Mouse (Mus musculus) hindlimb bud, embryonic 11.5 days (tissue): ENCODE results near the gene Bbs2.
"Not testable (repeated sequence)": the region's sequence is repeated elsewhere in the genome, so short reads cannot be mapped to it uniquely, and the experiment has no call there.

Source experiments
- DNase-seq: peaks from one replicate; pipeline ENCODE4 v3.0.0-alpha.2; 2012; ENCODE audit warnings: low read depth, low spot score; ENCODE audit errors: extremely low spot score

The Bbs2 gene

GRCm38 (mm10) chr8:94098081-94098974 lies at the start of gene Bbs2:
Gene Bbs2 (minus strand): TSS chr8:94098928.
- DNase-seq, result peak; percentile 98

DNA sequence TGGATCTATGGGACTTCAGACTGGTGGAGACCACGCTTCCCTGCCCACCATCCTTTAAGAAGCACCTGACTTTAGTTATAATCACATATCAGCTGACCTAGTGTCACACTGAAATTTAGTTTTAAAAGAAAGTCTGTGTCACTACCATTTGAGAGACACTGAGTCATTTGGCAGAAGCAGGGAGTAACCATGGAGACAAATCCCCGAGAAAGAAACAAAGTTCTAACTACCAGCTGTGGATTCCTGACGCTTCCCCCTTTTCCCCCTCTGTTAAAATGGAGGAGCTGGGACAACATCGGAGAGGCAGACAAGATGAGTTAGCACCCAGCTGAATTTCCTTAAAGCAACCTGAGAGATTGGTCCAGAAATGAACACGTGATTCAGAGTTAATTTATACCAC lies 49.5 kb upstream of the Bbs2 start:
- no peak for DNase-seq

DNA sequence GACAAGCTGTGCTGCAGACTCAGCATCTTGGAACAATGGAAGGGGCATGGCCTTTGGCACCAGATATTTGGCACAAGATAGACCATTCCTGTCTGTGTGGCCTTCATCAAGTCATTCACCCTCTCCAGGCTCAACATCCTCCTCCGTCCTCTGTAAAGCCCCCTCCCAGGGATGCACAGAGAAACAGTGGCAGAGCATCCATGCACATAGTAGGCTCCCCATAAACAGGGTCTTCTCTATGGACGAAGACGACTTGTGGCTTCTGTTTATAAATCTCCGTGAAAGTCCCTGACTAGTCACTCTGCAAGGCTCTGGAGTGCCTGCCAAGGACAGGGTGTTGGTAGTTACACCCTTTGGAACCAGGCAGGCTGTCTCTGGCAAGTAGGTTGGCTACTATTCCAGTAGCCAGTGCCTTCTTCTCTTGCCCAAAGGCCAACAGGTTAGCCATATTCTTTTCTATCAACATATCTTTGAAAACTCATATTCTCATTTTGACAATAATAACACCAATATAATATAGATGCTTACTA lies 41.6 kb upstream of the Bbs2 start:
- DNase-seq, result no peak

DNA sequence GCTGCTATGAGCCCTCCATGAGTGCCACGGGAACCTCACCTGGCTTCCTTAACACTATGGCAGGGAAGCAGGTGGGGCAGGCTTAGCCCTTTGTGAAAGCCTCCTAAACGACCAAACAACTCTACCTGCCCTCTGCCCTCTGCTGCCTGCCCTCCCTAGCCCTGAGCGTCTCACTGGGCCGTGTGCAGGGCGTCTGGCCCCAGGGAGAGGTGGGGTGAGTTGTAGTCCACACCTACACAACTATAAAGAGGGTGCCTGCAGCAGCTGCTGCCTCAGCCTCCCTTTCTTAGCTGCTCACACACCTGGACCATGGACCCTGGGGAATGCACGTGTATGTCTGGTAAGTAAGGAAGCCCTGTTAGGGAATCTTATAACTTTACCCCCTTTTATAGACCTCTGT lies 38.2 kb upstream of the Bbs2 start, which contains the start of gene Mt4:
Gene Mt4, plus strand, starts transcription at position 265 of the 400 bp plus-strand sequence.
- DNase-seq, result no peak

GRCm38 (mm10) chr8:94136192-94136591 lies 37.5 kb upstream of the Bbs2 start:
- DNase-seq, result no peak

- DNase-seq, result no peak
Observed at GRCm38 (mm10) chr8:94135556-94135955, 36.8 kb upstream of the Bbs2 start.

DNA sequence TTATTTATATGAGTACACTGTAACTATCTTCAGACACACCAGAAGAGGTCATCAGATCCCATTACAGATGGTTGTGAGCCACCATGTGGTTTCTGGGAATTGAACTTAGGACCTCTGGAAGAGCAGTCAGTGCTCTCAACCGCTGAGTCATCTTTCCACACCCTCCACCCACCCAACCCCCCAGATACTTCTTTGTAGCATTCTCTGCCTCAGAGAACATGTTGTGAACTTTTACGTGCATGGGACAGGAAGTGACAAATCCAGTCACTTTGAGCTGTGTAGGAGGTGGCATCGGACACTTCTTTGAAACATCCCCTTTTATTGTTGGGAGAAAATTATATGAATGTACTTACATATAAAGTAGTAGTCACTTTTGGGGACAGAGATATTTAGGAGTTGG lies 35.9 kb upstream of the Bbs2 start:
- DNase-seq, result not testable (repeated sequence)

DNA sequence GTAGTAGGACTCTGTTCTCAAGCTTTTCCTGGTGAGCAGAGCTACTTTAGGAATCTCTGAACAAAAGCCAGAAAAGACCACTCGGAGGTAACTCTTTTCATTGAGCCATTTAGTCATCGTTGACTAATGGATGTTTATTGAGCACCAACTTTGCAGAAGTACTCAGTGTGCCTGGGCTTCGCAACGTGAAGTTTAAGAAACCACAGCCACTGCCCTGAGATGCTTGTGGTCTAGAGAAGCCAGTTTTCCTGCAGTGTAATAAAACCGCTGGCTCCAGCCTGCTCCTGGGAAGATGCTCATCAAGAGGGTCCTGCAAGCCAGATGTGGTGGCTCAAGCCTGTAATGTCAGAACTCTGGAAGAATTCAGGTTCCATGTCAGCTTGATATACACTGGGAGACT lies 33.4 kb upstream of the Bbs2 start:
- no peak for DNase-seq

DNA sequence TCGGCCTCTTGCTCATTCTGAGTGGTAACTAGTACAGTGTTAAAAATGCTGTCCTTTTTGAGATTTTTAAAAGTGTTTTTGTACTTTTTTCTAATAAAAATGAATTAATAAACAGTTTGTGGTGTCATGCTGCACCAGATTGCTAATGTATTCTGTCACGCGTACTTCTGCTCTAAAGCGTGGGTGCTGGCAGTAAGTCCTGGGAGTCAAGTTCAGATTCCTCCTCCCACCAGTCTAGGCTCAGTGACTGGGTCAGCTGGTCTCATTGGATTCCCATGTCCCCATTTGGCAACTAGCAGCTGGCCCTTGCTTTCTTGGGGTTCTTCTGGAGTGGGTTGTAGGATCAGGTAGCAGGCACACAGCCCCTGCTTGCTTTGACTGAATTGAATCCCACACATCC lies 31.4 kb upstream of the Bbs2 start:
- DNase-seq, result no peak

DNA sequence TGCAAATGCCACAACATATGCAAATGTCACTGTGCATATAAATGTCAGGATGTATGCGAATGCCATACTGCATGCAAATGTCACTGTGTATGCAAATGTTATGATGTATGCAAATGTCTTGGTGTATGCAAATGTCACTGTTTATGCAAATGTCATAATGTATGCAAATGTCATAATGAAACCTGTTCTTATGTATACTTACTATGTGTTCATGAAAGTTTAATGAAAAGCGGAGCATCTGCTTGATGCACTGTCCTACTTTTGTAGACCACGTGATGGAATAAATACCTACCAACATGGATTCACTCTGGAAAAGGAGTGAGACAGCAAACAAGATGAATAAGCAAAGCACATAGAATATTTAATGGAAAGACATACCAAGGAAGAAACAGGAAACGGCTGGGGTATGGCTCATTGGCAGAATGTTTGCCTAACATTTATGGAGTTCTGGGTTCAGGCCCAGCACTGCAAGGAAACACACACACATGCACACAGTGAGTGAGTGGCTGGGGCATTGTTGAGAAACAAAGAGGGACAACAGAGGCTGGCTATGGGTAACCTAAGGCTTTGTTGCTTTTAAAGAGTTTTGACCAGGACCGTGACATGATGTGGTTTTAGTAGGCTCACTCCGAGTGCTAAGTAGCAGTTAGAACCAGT lies 30.5 kb upstream of the Bbs2 start:
- DNase-seq, result no peak

GRCm38 (mm10) chr8:94127711-94128110 lies 29.0 kb upstream of the Bbs2 start:
- DNase-seq, result no peak

DNA sequence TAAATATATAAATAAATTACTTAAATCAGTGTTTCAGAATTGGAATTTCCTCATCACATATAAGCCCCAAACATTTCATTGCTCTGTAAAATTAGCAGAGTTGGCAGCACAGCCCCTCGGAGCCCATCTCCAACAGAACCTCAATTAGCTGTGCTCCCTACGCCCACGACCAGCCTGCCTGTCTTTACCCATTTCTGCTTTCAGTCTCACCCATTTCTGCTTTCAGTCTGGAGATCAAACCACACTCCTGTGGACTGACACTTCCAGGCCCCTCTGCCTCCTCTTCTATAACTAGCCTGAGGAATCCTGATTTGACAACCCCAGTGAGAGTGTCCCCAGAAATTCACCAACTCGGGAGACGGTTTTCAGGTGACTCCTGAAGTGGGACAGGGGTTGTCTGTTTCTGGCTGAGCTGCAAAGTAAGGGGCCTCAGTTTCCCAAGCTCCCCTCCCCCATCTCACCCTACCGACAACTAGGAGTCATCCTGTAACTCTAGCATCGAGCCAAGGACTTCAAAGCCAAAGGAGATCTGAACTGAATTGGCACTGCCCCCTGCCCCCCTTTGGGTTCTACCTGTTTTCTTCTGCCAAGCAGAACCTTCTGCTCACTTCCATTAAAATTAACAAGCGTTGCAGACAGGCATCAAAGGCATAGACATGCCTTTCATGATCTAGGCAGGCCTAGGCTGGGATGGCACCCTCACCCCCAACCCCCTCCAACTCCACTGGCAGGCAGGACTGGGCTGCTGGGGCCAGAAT lies 24.2 kb upstream of the Bbs2 start:
- DNase-seq, result no peak

- no peak for DNase-seq
Observed at GRCm38 (mm10) chr8:94121625-94122024, 22.9 kb upstream of the Bbs2 start.

GRCm38 (mm10) chr8:94118776-94119430 lies 20.2 kb upstream of the Bbs2 start:
- no peak for DNase-seq

DNA sequence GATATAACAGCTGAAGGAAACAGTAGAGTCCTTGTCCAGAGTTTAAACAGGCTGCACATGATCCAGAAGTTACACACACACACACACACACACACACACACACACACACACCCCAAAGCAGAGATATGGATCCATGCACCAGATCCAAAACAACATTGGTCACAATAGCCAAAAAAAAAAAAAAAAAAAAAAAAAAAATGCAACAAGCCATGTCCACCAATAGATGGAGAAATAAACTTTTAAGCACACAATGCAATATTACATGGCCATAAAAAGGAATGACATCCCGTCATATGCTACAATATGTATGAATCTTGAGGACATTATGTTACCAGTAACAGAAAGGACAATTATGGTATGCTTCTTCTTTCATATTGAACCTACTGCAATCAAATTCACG lies 15.2 kb upstream of the Bbs2 start:
- DNase-seq, result no peak

DNA sequence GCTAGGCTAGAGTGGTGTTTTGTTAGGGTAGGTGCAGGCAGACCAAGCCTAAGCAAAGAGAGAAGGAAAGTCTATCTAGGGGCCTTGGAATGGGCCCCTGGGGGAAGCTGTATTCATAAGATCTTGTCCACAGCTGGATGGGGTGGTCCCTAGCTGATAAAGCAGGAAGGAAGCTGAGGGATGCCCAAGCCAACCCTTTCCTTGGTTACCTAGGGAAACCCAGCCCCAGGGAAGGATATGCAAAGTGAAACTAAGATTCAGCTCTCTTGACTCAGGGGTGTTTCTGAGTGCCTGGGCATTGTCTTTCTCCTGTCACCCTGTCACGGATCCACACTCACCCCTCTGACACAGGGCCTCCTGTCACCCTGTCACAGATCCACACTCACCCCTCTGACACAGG lies 14.7 kb upstream of the Bbs2 start:
- DNase-seq, result no peak

DNA sequence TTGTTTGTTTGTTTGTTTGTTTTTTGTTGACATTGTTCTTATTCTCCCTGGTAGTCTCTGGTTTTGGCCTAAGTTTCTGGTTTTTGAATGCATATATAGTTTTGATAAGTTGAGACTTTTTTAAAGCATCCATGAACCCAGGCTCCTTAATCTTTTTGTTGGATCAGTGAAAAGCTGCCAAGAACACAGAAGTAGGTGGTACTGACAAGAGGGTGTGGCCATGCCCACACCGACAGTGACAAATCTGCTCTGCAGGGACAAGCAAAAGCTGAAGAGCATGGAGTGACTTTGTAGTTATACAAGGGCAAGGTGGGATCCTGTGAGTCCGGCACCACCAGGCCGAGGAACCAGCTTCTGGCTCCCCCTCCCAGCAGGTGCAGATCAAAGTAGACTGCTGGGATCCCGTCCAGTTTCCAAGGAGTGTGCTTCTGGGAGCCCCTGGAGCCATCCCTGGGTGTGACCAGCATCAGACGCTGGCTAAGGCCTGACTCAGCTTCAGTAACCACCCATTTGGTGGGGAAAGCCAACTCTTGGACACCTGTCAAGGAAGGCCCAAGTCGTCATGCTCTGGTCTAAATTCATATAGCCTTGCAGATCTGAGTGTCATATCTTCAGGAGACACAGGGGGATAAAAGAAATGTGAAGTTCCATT lies 11.9 kb upstream of the Bbs2 start:
- DNase-seq, result no peak

DNA sequence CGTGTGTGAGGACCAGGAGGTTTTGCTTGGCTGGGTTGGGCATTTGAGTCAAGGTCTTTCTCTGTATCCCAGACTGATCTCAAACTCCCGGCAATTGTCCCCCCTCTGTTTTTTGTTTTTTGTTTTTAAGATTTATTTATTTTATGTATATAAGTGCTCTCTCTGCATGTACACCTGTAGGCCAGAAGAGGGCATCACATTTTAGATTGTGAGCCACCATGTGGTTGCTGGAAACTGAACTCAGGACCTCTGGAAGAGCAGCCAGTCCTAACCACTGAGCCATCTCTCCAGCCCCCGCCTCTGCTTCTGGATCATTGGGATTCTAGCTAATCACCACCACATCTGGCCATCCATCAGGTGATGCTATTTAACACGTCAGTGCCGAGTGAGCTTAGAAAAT lies 11.1 kb upstream of the Bbs2 start:
- DNase-seq, result no peak

- DNase-seq, result no peak
Observed at GRCm38 (mm10) chr8:94109396-94109795, 10.7 kb upstream of the Bbs2 start.

DNA sequence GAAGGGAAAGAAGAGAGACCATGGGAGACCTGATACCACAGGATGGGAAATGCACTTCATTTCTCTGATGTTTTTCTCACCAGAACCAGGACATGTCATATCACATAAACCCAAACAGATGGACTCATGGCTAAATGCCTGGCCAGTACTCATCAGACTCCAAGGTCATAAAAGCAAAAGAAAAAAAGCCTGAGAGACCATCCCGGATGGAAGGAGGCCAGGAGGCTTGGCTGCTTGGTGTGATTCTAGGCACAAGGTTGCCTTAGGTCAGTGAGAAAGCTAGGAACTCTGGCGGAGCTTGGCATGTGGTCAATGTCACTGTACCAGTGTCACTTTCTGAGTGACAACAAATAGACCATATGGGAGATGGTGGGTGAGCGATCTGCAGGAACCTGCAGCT lies 9.1 kb upstream of the Bbs2 start:
- no peak for DNase-seq
